Mouse (Mus musculus): ENCODE measurements at regions not wholly inside any gene's neighbourhood (a gene's known extent, or its start where the extent isn't known, plus 50 kb on each side); places are given as distances from the start of the nearest gene placed in this dataset.

GRCm38 (mm10) chr1:164744955-164745608, 51.4 kb upstream of the Dpt start:
- DNase-seq (ENCODE audit: low read depth, low spot score), result peak; percentile 67

- no peak for DNase-seq (ENCODE audit: low read depth, low spot score)
Measured at GRCm38 (mm10) chr1:164744499-164744898, 51.9 kb upstream of the Dpt start.

GRCm38 (mm10) chr1:164742897-164743296, 53.5 kb upstream of the Dpt start:
- DNase-seq (ENCODE audit: low read depth, low spot score), result peak; percentile 80

- DNase-seq (ENCODE audit: low read depth, low spot score), result no peak
Measured at GRCm38 (mm10) chr1:164735646-164736045, 60.8 kb upstream of the Dpt start.

GRCm38 (mm10) chr1:164733741-164734140, 62.7 kb upstream of the Dpt start:
- DNase-seq (ENCODE audit: low read depth, low spot score), result no peak

GRCm38 (mm10) chr1:164722054-164722453, 74.4 kb upstream of the Dpt start:
- DNase-seq (ENCODE audit: low read depth, low spot score), result peak; percentile 76

- no peak for DNase-seq (ENCODE audit: low read depth, low spot score)
Measured at GRCm38 (mm10) chr1:164714905-164715304, 81.5 kb upstream of the Dpt start.

- no peak for DNase-seq (ENCODE audit: low read depth, low spot score)
Measured at GRCm38 (mm10) chr1:164713798-164714551, 82.5 kb upstream of the Dpt start.

- no peak for DNase-seq (ENCODE audit: low read depth, low spot score)
Measured at GRCm38 (mm10) chr1:164712514-164712913, 83.9 kb upstream of the Dpt start.

- DNase-seq (ENCODE audit: low read depth, low spot score), result peak; percentile 50
Measured at GRCm38 (mm10) chr1:164704397-164705091, 91.9 kb upstream of the Dpt start.

- no peak for DNase-seq (ENCODE audit: low read depth, low spot score)
Measured at GRCm38 (mm10) chr1:164703560-164704131, 92.8 kb upstream of the Dpt start.

- DNase-seq (ENCODE audit: low read depth, low spot score), result no peak
Measured at GRCm38 (mm10) chr1:164690055-164690454, 106.4 kb upstream of the Dpt start.

- no peak for DNase-seq (ENCODE audit: low read depth, low spot score)
Measured at GRCm38 (mm10) chr1:164689311-164689710, 107.1 kb upstream of the Dpt start.

GRCm38 (mm10) chr1:164684437-164684836, 112.0 kb upstream of the Dpt start:
- no peak for DNase-seq (ENCODE audit: low read depth, low spot score)

- DNase-seq (ENCODE audit: low read depth, low spot score), result no peak
Measured at GRCm38 (mm10) chr1:164683788-164684187, 112.7 kb upstream of the Dpt start.

- DNase-seq (ENCODE audit: low read depth, low spot score), result no peak
Measured at GRCm38 (mm10) chr1:164682867-164683599, 113.4 kb upstream of the Dpt start.

GRCm38 (mm10) chr1:164682426-164682825, 114.0 kb upstream of the Dpt start:
- no peak for DNase-seq (ENCODE audit: low read depth, low spot score)

GRCm38 (mm10) chr1:164681582-164681981, 114.9 kb upstream of the Dpt start:
- DNase-seq (ENCODE audit: low read depth, low spot score), result no peak

GRCm38 (mm10) chr1:164678303-164678702, 118.1 kb upstream of the Dpt start:
- no peak for DNase-seq (ENCODE audit: low read depth, low spot score)

GRCm38 (mm10) chr1:164652244-164652643, 144.2 kb upstream of the Dpt start:
- DNase-seq (ENCODE audit: low read depth, low spot score), result no peak

- DNase-seq (ENCODE audit: low read depth, low spot score), result no peak
Measured at GRCm38 (mm10) chr1:164637901-164638462, 158.5 kb upstream of the Dpt start.

Measured in R1 (cell line).